Mouse (Mus musculus) ES-E14 (cell line): ENCODE results near the gene Tmem59.

Experiments used
- MAFK ChIP-seq: IDR thresholded peaks from 2 replicates; pipeline ENCODE4 v1.6.1; 2014; ENCODE audit warnings: mild to moderate bottlenecking, low read depth, low read length, inconsistent platforms; ENCODE audit not compliant: insufficient read depth
- ZNF384 ChIP-seq: IDR thresholded peaks from 2 replicates; pipeline ENCODE4 v1.6.1; 2012; ENCODE audit warnings: low read depth, low read length, inconsistent platforms

DNA sequence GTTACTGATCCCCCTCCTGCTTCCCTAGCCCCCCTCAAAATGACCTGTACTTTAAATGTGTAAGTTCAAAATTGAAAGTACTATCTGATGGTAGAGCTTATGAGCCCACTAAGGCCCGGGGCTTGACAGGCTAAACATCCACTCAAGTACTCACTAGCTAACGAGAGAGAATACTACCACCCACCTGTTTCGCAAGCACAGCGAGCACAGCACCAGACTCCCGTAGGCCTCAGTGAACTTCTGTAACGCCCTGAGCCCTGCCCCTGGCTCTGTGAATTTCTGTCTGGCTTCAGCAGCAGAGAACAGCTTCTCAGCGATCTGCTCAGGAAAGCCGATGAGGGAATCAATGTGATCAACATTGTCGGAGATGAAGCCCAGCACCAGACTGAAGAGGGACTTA is 68.9 kb downstream of the Tmem59 start:
- TF ChIP-seq ZNF384, result no peak
- TF ChIP-seq MAFK, result no peak
